Mouse (Mus musculus): ENCODE data around the gene Phc2. TPM values are rescaled to one million over a fixed set of nuclear protein-coding genes. Genes with fewer than 3 reads are reported as not detected.

The Phc2 gene
- polyA plus RNA-seq, 1 experiment, result 196 TPM

DNA sequence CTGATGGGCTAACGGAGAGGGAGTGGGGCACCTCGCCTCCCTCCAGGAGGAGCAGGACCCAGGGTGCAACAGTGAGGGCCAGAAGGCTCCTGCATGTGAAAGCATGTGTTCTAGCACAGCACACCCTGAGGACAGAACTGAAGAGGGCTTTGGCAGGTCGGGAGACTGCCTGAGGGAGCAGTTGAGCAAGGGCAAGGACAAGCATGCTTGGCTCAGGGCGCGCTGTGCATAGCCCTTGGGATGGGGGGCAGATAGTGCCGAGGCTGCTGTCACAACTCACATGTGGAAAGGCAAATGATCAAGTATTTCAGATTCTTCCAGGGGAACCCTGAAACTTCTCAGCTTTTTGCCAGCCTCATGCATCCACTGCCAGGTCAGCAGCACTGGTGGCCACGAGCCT lies 93.8 kb downstream of the Phc2 start:
- DNase-seq (ENCODE audit: low read depth), result no peak
- TF ChIP-seq CTCF (IDR thresholded peaks at IDR 0.05; ENCODE audit: borderline replicate concordance, extremely low read depth, insufficient read depth, insufficient read length) (no peak), POLR2A (IDR thresholded peaks at IDR 0.05; ENCODE audit: borderline replicate concordance, extremely low read depth, insufficient read depth, insufficient read length, poor library complexity, severe bottlenecking) (no peak)

DNA sequence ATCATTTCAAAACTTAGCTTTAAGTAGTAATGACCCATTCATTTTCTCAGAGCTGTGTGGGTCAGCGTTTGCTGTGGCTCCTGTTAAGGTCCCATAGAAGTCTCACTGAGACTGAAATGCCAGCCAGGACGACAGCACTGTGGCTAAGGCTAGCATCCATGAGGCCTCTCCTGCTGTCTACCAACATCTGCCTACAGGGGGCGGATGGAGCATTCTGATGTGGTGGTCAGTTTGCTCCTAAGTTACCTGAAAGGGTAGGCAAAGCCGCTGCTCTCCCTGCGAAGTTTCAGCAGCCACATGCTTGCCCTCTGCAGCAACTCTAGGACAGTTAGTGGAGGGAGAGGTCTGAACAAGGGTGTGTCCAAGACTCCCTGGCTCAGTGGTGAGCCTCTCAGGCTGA lies 96.5 kb downstream of the Phc2 start:
- no peak for TF ChIP-seq POLR2A (IDR thresholded peaks at IDR 0.05; ENCODE audit: borderline replicate concordance, extremely low read depth, insufficient read depth, insufficient read length, poor library complexity, severe bottlenecking)
- peak; percentile 45; the same call in 1 of the 2 replicates for TF ChIP-seq CTCF (IDR thresholded peaks at IDR 0.05; ENCODE audit: borderline replicate concordance, extremely low read depth, insufficient read depth, insufficient read length)
- DNase-seq (ENCODE audit: low read depth), result no peak

DNA sequence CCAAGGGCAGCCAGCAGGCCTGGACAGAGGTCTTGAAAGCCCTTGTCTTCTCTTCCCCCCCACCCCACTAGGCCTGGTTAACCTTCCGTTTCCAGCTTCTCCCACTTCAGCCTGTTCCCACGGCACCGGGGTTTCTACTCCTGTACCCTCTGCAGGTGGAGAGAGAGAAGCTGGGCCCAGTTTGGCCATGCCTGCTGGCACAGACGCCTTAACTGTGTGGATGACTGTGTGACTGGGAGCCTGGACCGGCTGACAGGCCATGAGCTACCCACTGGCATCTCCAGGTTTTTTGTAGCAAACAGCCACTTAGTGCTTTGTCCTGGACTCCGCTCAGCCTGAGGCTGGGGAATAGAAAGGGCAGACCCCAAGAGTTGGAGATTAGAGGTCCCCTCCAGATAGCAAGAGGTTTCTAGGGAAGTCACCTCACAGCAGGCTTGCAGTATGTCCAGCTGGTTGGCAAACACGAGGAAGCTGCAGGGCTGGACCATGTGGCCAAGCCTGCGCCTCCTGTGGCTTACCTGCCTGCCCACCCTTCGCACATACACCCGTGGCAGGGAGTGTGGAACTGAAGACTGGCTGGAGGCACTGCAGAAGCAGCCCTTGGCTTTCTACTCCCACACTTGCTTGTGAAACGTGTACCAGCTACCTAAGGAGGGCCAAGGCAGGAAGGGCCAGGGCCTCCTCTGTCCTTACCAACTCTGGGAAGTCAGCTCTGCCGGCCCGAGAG lies 97.7 kb downstream of the Phc2 start:
- no peak for DNase-seq (ENCODE audit: low read depth)
- TF ChIP-seq POLR2A (IDR thresholded peaks at IDR 0.05; ENCODE audit: borderline replicate concordance, extremely low read depth, insufficient read depth, insufficient read length, poor library complexity, severe bottlenecking), result no peak
- no peak for TF ChIP-seq CTCF (IDR thresholded peaks at IDR 0.05; ENCODE audit: borderline replicate concordance, extremely low read depth, insufficient read depth, insufficient read length)

DNA sequence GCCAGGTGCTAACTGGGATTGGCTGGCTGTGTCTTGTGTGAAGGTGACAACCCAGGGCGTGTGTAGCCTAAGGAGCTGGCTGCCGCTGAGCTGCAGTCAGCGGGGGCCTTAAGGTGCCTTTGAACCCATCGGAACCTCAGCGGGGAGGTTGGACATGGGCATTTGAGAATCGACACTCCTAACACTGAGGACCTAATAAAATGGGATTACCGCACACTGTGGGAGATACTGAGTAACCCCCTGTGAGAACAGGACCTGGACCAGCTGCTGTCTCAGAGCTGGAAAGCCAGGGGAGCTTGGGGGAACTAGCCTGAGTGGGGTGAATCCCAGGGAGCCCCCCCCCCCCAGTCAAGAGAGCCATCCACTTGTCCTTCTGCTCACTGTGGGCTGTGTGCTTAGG lies 99.1 kb downstream of the Phc2 start:
- no peak for DNase-seq (ENCODE audit: low read depth)
- TF ChIP-seq POLR2A (IDR thresholded peaks at IDR 0.05; ENCODE audit: borderline replicate concordance, extremely low read depth, insufficient read depth, insufficient read length, poor library complexity, severe bottlenecking) (no peak), CTCF (IDR thresholded peaks at IDR 0.05; ENCODE audit: borderline replicate concordance, extremely low read depth, insufficient read depth, insufficient read length) (no peak)

DNA sequence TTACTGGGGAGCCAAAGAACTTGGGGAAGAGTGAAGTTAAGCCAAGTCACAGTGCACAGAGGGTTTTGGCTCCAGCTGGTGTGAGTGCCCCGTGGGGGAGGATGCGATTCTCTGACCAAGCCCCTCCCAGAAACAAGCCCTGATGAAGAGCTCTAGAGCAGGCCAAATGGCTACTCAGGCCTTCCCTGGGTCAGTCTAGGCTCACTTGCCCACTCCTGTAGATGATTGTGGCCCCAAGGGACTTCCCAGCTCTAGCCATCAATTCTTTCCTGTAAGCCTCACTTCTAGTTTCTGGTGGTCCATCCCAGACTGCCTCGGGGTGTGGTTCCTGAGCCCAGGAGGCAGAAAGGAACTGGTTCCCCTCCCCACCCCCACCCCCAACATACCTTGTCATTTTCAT lies 100.6 kb downstream of the Phc2 start, which contains the start of gene A3galt2:
Gene A3galt2 (plus strand): TSS at position 301 of the 400 bp plus-strand sequence.
- DNase-seq (ENCODE audit: low read depth), result no peak

DNA sequence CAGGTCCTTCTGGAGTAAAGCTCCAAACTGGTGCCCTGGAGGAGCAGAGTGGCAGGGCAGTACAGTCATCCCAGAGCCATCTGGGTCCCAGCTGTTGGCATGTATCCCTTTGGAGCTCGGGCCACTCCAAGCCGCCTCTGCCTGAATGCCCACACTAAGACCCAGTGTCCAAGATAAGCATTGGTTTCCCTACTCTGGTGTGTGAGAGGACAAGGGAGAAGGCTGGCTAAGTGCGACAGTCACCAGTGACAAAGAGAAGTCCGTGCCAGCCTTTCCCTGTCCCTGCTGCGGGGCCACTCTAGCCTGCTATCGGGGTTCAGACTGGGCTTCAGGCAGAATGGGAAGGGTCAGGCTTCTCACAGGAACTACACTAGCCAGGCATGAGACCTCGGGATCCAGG lies 101.4 kb downstream of the Phc2 start:
- TF ChIP-seq CTCF (IDR thresholded peaks at IDR 0.05; ENCODE audit: borderline replicate concordance, extremely low read depth, insufficient read depth, insufficient read length) (no peak), POLR2A (IDR thresholded peaks at IDR 0.05; ENCODE audit: borderline replicate concordance, extremely low read depth, insufficient read depth, insufficient read length, poor library complexity, severe bottlenecking) (no peak)
- DNase-seq (ENCODE audit: low read depth), result no peak

More for the DNA sequence above, 100.6 kb downstream of the Phc2 start, which contains the start of gene A3galt2:
- TF ChIP-seq CTCF (IDR thresholded peaks at IDR 0.05; ENCODE audit: borderline replicate concordance, extremely low read depth, insufficient read depth, insufficient read length) (no peak), POLR2A (IDR thresholded peaks at IDR 0.05; ENCODE audit: borderline replicate concordance, extremely low read depth, insufficient read depth, insufficient read length, poor library complexity, severe bottlenecking) (no peak)

DNA sequence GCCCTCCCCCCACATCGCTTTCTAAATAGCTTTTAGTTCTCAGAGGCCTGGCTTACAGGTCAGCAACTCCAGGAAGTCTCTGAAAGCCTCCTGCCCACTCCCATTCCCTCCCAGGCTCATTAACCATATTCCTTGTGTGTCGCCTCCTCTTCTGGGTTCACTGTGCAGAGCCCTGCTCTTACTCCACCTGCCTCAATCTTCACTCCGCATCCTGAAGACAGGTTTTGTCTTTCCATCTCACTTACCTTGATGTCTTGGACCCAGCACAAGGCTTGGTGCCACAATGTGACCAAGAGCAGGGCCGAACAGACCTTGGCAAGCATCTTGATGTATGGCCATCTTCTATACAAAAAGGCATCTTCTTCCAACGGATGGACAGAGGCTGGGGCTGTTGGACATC lies 104.7 kb downstream of the Phc2 start:
- DNase-seq (ENCODE audit: low read depth), result no peak
- TF ChIP-seq CTCF (IDR thresholded peaks at IDR 0.05; ENCODE audit: borderline replicate concordance, extremely low read depth, insufficient read depth, insufficient read length), result no peak
- TF ChIP-seq POLR2A (IDR thresholded peaks at IDR 0.05; ENCODE audit: borderline replicate concordance, extremely low read depth, insufficient read depth, insufficient read length, poor library complexity, severe bottlenecking), result no peak

DNA sequence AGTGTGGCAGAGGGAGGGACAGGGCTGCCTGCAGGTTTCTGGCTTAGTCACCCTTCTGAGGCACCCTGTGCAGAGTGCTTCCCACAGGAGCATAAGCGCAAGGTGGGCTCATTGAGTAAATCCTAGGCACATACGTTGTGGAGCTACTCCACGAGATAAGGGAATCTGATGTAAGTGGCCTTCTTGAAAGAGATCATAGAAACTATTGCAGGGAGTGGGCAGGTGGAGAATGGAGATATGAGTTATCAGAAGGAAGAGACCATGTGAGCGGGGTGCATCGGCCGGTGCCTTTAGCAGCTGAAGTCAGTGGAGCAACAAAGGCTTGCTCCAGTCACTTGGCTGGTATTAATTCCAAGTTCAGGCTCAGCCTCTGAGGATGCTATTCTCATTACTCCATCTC lies 105.5 kb downstream of the Phc2 start:
- TF ChIP-seq POLR2A (IDR thresholded peaks at IDR 0.05; ENCODE audit: borderline replicate concordance, extremely low read depth, insufficient read depth, insufficient read length, poor library complexity, severe bottlenecking) (no peak), CTCF (IDR thresholded peaks at IDR 0.05; ENCODE audit: borderline replicate concordance, extremely low read depth, insufficient read depth, insufficient read length) (no peak)
- DNase-seq (ENCODE audit: low read depth), result no peak

DNA sequence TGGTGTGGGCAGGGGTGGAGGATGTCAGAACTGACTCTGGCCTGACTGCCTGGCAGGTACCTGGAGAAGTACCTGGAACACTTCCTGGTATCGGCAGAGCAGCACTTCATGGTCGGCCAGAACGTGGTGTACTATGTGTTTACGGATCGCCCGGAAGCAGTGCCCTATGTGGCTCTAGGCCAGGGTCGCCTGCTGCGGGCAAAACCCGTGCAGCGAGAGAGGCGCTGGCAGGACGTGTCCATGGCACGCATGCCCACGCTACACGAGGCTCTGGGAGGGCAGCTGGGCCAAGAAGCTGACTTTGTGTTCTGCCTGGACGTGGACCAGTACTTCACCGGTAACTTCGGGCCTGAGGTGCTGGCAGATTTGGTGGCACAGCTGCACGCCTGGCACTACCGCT lies 112.4 kb downstream of the Phc2 start:
- no peak for DNase-seq (ENCODE audit: low read depth)
- TF ChIP-seq POLR2A (IDR thresholded peaks at IDR 0.05; ENCODE audit: borderline replicate concordance, extremely low read depth, insufficient read depth, insufficient read length, poor library complexity, severe bottlenecking) (no peak), CTCF (IDR thresholded peaks at IDR 0.05; ENCODE audit: borderline replicate concordance, extremely low read depth, insufficient read depth, insufficient read length) (no peak)

DNA sequence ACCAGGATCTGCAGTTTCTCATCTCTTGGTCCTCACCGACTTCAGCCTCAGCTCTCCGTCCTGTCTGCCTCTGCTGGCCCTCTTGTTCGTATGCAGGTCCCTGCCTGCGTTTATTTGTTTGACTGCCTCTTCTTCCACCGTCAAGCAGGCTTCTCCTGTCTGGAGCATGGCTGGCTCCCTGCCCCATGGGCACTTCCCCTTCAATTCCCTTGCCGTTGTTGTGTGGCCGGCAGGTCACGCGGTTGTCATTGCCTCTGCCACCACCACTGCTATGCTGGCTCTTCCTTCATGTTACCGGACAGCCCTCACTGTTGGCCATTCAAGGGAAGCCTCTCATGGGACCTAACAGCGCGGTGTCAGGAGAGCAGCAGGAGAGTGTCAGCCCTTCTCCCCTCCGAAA lies 113.6 kb downstream of the Phc2 start:
- DNase-seq (ENCODE audit: low read depth), result no peak
- TF ChIP-seq CTCF (IDR thresholded peaks at IDR 0.05; ENCODE audit: borderline replicate concordance, extremely low read depth, insufficient read depth, insufficient read length), result no peak
- TF ChIP-seq POLR2A (IDR thresholded peaks at IDR 0.05; ENCODE audit: borderline replicate concordance, extremely low read depth, insufficient read depth, insufficient read length, poor library complexity, severe bottlenecking), result no peak

DNA sequence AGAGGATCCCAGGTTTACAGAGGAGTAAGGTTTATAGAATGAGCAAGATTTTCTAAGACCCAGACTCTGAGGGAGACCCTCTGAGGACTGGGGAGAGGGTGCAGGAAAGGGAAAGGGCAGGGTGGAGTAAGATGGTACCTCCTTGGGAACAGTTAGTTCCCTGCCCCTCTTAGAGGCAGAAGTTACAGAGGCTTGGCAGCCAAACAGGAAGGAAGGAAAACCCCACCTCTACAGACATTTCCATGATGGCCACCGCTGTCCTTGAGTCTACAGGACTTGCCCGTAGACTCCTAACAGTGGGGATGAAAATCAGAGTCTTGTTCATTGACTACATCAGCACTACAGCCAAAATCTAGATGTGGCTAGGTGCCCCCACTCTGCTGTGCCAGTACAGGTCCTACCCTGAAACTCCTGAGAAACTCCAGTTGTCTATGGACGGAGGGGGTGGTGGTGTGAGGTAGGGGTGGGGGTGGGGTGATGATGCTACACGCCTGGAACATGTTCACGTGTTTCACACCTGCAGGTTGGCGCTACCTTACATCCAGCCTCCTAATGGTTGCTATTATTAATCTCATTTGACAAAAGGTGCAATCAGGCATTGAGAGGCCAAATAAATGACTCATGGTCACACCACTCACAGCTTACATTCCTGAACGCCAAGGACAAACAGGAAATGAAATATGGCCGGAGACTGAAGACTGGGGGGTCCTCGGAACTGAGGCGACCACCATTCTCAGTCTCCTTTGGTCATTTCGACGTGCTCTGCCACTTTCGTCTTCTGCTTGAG lies 115.3 kb downstream of the Phc2 start:
- TF ChIP-seq POLR2A (IDR thresholded peaks at IDR 0.05; ENCODE audit: borderline replicate concordance, extremely low read depth, insufficient read depth, insufficient read length, poor library complexity, severe bottlenecking) (no peak), CTCF (IDR thresholded peaks at IDR 0.05; ENCODE audit: borderline replicate concordance, extremely low read depth, insufficient read depth, insufficient read length) (no peak)
- no peak for DNase-seq (ENCODE audit: low read depth)
